Mouse (Mus musculus): ENCODE results near the gene Arhgap5.

GRCm38 (mm10) chr12:52619644-52620043 lies 115.9 kb downstream of the Arhgap5 start:
- TF ChIP-seq POLR2A (IDR thresholded peaks at IDR 0.05; ENCODE audit: low read depth, low read length) (no peak), CTCF (IDR thresholded peaks at IDR 0.05; ENCODE audit: borderline replicate concordance, insufficient read depth, low read length) (no peak)

All from embryonic fibroblast, embryonic 13.5 days (primary cell).